Mouse (Mus musculus) embryonic facial prominence, embryonic 13.5 days (tissue): ENCODE measurements around the gene Syt13. TPM values are rescaled to one million over a fixed set of nuclear protein-coding genes. Genes with fewer than 3 reads are reported as not detected.

Experiments used
- ATAC-seq: fragments of 200-750 bp; cut with Nextera tagmentation; 2 replicates; pipeline ENCODE4 v1.8.0; 2017; ENCODE audit warnings: low read depth; ENCODE audit not compliant: insufficient number of reproducible peaks, insufficient read depth, low FRiP score, low TSS enrichment
- H3K27ac ChIP-seq: fragments of 300-500 bp; sonication (generic); 2 replicates; pipeline ENCODE4 v1.5.1; 2015; ENCODE audit warnings: moderate library complexity, mild to moderate bottlenecking, inconsistent platforms
- H3K27me3 ChIP-seq: fragments of 300-500 bp; sonication (generic); 2 replicates; pipeline ENCODE4 v1.6.1; 2015; ENCODE audit warnings: mild to moderate bottlenecking, inconsistent platforms
- H3K36me3 ChIP-seq: fragments of 300-500 bp; sonication (generic); 2 replicates; pipeline ENCODE4 v1.6.1; 2015; ENCODE audit warnings: mild to moderate bottlenecking, inconsistent platforms
- H3K4me1 ChIP-seq: fragments of 300-500 bp; sonication (generic); 2 replicates; pipeline ENCODE4 v1.6.1; 2015; ENCODE audit warnings: inconsistent platforms
- H3K4me2 ChIP-seq: fragments of 300-500 bp; sonication (generic); 2 replicates; pipeline ENCODE4 v1.6.1; 2015; ENCODE audit warnings: moderate library complexity, mild to moderate bottlenecking, inconsistent platforms
- H3K4me3 ChIP-seq: fragments of 300-500 bp; sonication (generic); 2 replicates; pipeline ENCODE4 v1.5.1; 2015; ENCODE audit warnings: mild to moderate bottlenecking, inconsistent platforms
- H3K9ac ChIP-seq: fragments of 300-500 bp; sonication (generic); 2 replicates; pipeline ENCODE4 v1.6.1; 2015; ENCODE audit warnings: mild to moderate bottlenecking, inconsistent platforms
- H3K9me3 ChIP-seq: fragments of 300-500 bp; sonication (generic); 2 replicates; pipeline ENCODE4 v1.6.1; 2016; ENCODE audit warnings: inconsistent platforms
- WGBS: fragments of 180-500 bp; shearing (Covaris S2); methylation state at CpG from one replicate; pipeline ENCODE4 v1.1.7; 2015; ENCODE audit warnings: mixed read lengths; 5-methylcytosine and 5-hydroxymethylcytosine counted together
- polyA plus RNA-seq: library from polyadenylated mRNA; unstranded; fragments of >200 nt; fragmentation: Nextera tagmentation; extraction: Ambion mirVana; gene quantifications from 2 replicates; pipeline ENCODE4 v1.2.1, GENCODE M21; 2015

Gene Syt13
- polyA plus RNA-seq, 1 experiment from 2014 or later = 4.2 TPM

- H3K9ac ChIP-seq = no peak overlapping the region
- no peaks in the 10 kb centered on the region for H3K9me3 ChIP-seq
- peaks cover 75% of the 10 kb centered on the region for H3K36me3 ChIP-seq
- 87% methylated on average over 2 of the region's 2 CpGs for WGBS
- peaks cover 46% of the 10 kb centered on the region for H3K4me1 ChIP-seq
- no peaks in the 10 kb centered on the region for H3K27me3 ChIP-seq
- no peak for ATAC-seq
- H3K4me3 ChIP-seq = no peak overlapping the region
- no peak overlapping the region for H3K4me2 ChIP-seq
- no peak overlapping the region for H3K27ac ChIP-seq
These were observed 70.3 kb downstream of the Syt13 start for GRCm38 (mm10) chr2:92985171-92985570.

GRCm38 (mm10) chr2:92985600-92985999 is 70.7 kb downstream of the Syt13 start:
- H3K27ac ChIP-seq = no peak overlapping the region
- no peaks in the 10 kb centered on the region for H3K27me3 ChIP-seq
- peaks cover 75% of the 10 kb centered on the region for H3K36me3 ChIP-seq
- no peak overlapping the region for H3K4me2 ChIP-seq
- H3K4me1 ChIP-seq = peaks cover 46% of the 10 kb centered on the region
- ATAC-seq = no peak
- no peaks in the 10 kb centered on the region for H3K9me3 ChIP-seq
- no peak overlapping the region for H3K4me3 ChIP-seq
- 52% methylated on average over 7 of the region's 7 CpGs for WGBS
- no peak overlapping the region for H3K9ac ChIP-seq

DNA sequence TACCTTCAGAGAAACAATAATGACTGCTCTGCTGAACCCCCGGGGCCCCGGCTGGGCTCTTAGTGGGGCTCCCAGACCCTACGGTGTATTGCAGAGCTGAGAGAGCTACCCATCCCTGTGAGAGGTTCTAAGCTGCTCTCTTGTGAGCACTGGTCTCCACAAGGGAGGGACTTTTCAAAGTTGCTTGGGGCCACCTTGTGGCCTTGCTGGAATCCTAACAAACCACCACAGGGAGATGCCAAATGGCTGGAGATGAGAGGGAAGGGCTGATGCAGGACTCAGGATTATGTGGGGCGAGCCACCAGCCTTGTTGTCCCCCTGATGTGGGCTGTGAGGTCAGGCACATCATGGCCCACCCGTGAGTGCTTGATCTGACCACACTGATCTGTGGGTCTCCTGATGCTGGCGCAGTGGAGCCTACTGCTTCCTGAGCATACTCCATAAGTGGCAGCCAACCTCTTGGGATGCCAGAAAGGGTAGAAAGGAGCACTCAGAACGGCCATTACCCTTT is 72.3 kb downstream of the Syt13 start:
- H3K27ac ChIP-seq = peak overlapping the region; percentile 80; the same call in 1 of the 2 replicates
- H3K9me3 ChIP-seq = no peaks in the 10 kb centered on the region
- H3K4me2 ChIP-seq = no peak overlapping the region
- ATAC-seq = no peak
- peaks cover 43% of the 10 kb centered on the region for H3K4me1 ChIP-seq
- no peaks in the 10 kb centered on the region for H3K27me3 ChIP-seq
- H3K36me3 ChIP-seq = peaks cover 81% of the 10 kb centered on the region
- H3K9ac ChIP-seq = 0 out of 2 replicates have a peak overlapping the region, but pooled peaks have one; percentile 36
- WGBS = 76% methylated on average over 7 of the region's 7 CpGs
- no peak overlapping the region for H3K4me3 ChIP-seq

GRCm38 (mm10) chr2:92987901-92988631 is 73.2 kb downstream of the Syt13 start:
- H3K4me3 ChIP-seq = peak overlapping the region; percentile 6; the same call in 1 of the 2 replicates
- peak overlapping the region; percentile 80 for H3K27ac ChIP-seq
- ATAC-seq = peak; percentile 77
- WGBS = 10% methylated on average over 19 of the region's 19 CpGs
- peak overlapping the region; percentile 37 for H3K9ac ChIP-seq
- H3K27me3 ChIP-seq = no peaks in the 10 kb centered on the region
- H3K36me3 ChIP-seq = peaks cover 90% of the 10 kb centered on the region
- peak overlapping the region; percentile 41 for H3K4me2 ChIP-seq
- peaks cover 34% of the 10 kb centered on the region for H3K4me1 ChIP-seq
- H3K9me3 ChIP-seq = no peaks in the 10 kb centered on the region

- no peak overlapping the region for H3K4me2 ChIP-seq
- H3K27ac ChIP-seq = peak overlapping the region; percentile 80; the same call in 1 of the 2 replicates
- H3K36me3 ChIP-seq = peaks cover 85% of the 10 kb centered on the region
These were observed 74.7 kb downstream of the Syt13 start for GRCm38 (mm10) chr2:92989593-92989992.

GRCm38 (mm10) chr2:92991976-92992375 is 77.1 kb downstream of the Syt13 start:
- ATAC-seq = no peak
- Histone ChIP-seq H3K4me1 (peaks cover 23% of the 10 kb centered on the region), H3K27ac (no peak overlapping the region), H3K9ac (no peak overlapping the region), H3K9me3 (no peaks in the 10 kb centered on the region), H3K4me3 (no peak overlapping the region), H3K27me3 (no peaks in the 10 kb centered on the region), H3K4me2 (no peak overlapping the region), H3K36me3 (peaks cover 77% of the 10 kb centered on the region)
- 93% methylated on average over 5 of the region's 5 CpGs for WGBS

More at GRCm38 (mm10) chr2:92989593-92989992, 74.7 kb downstream of the Syt13 start:
- H3K9ac ChIP-seq = no peak overlapping the region
- no peak overlapping the region for H3K4me3 ChIP-seq
- H3K27me3 ChIP-seq = no peaks in the 10 kb centered on the region
- no peak for ATAC-seq
- 83% methylated on average over 9 of the region's 9 CpGs for WGBS
- no peaks in the 10 kb centered on the region for H3K9me3 ChIP-seq
- peaks cover 23% of the 10 kb centered on the region for H3K4me1 ChIP-seq

GRCm38 (mm10) chr2:93005028-93005427 is 90.1 kb downstream of the Syt13 start:
- WGBS = 47% methylated on average over 4 of the region's 4 CpGs
- peaks cover 65% of the 10 kb centered on the region for H3K36me3 ChIP-seq
- H3K9me3 ChIP-seq = no peaks in the 10 kb centered on the region
- H3K27ac ChIP-seq = no peak overlapping the region
- no peak overlapping the region for H3K9ac ChIP-seq
- no peak overlapping the region for H3K4me2 ChIP-seq
- ATAC-seq = no peak
- no peak overlapping the region for H3K4me3 ChIP-seq
- H3K4me1 ChIP-seq = peaks cover 10% of the 10 kb centered on the region
- H3K27me3 ChIP-seq = no peaks in the 10 kb centered on the region

Other genes with a start within 250 kb of the Syt13 start
- 7.8 and 8.7 TPM in 2 replicates for gene Prdm11, start 131.1 kb downstream of the Syt13 start, polyA plus RNA-seq